Mouse (Mus musculus): ENCODE data around the gene Slc9a8. TPM values are rescaled to one million over a fixed set of nuclear protein-coding genes. Genes with fewer than 3 reads are reported as not detected.

The Slc9a8 gene
- polyA plus RNA-seq, 1 experiment from 2014 or later: 26.5 TPM

GRCm38 (mm10) chr2:167508569-167508968, 87.1 kb downstream of the Slc9a8 start:
- peaks cover 76% of the 10 kb centered on the region for H3K36me3 ChIP-seq (replicated peaks)
- H3K4me1 ChIP-seq: peaks cover 26% of the 10 kb centered on the region
- WGBS: 97% methylated on average over 4 of the region's 4 CpGs
- no peak overlapping the region for H3K27ac ChIP-seq
- no peaks in the 10 kb centered on the region for H3K9me3 ChIP-seq
- no peak for ATAC-seq (ENCODE audit: low FRiP score)
- H3K9ac ChIP-seq: no peak overlapping the region
- no peak overlapping the region for H3K4me2 ChIP-seq
- no peak overlapping the region for H3K4me3 ChIP-seq (replicated peaks)
- H3K27me3 ChIP-seq: no peaks in the 10 kb centered on the region

GRCm38 (mm10) chr2:167510485-167510884, 89.0 kb downstream of the Slc9a8 start:
- no peak overlapping the region for H3K4me3 ChIP-seq (replicated peaks)
- H3K9me3 ChIP-seq: no peaks in the 10 kb centered on the region
- no peaks in the 10 kb centered on the region for H3K27me3 ChIP-seq
- WGBS: 98% methylated on average over 3 of the region's 3 CpGs
- no peak for ATAC-seq (ENCODE audit: low FRiP score)
- peaks cover 91% of the 10 kb centered on the region for H3K36me3 ChIP-seq (replicated peaks)
- no peak overlapping the region for H3K4me2 ChIP-seq
- H3K9ac ChIP-seq: no peak overlapping the region
- H3K4me1 ChIP-seq: peaks cover 11% of the 10 kb centered on the region
- no peak overlapping the region for H3K27ac ChIP-seq

- ATAC-seq (ENCODE audit: low FRiP score): no peak
- no peak overlapping the region for H3K9ac ChIP-seq
- no peak overlapping the region for H3K4me3 ChIP-seq (replicated peaks)
- no peaks in the 10 kb centered on the region for H3K9me3 ChIP-seq
- H3K27me3 ChIP-seq: no peaks in the 10 kb centered on the region
- WGBS: 99% methylated on average over 9 of the region's 9 CpGs
- H3K27ac ChIP-seq: no peak overlapping the region
- H3K36me3 ChIP-seq (replicated peaks): peaks cover 97% of the 10 kb centered on the region
- H3K4me2 ChIP-seq: no peak overlapping the region
- H3K4me1 ChIP-seq: no peaks in the 10 kb centered on the region
Measured at GRCm38 (mm10) chr2:167512365-167512764, 90.9 kb downstream of the Slc9a8 start.

GRCm38 (mm10) chr2:167512970-167513369, 91.5 kb downstream of the Slc9a8 start:
- no peak for ATAC-seq (ENCODE audit: low FRiP score)
- Histone ChIP-seq H3K9ac (no peak overlapping the region), H3K27me3 (no peaks in the 10 kb centered on the region), H3K4me2 (no peak overlapping the region), H3K27ac (no peak overlapping the region), H3K4me3 (replicated peaks) (no peak overlapping the region), H3K9me3 (no peaks in the 10 kb centered on the region), H3K4me1 (no peaks in the 10 kb centered on the region), H3K36me3 (replicated peaks) (peaks cover 97% of the 10 kb centered on the region)
- 91% methylated on average over 5 of the region's 5 CpGs for WGBS

- Histone ChIP-seq H3K4me3 (replicated peaks) (no peak overlapping the region), H3K9me3 (no peaks in the 10 kb centered on the region), H3K4me1 (no peaks in the 10 kb centered on the region), H3K4me2 (no peak overlapping the region), H3K27me3 (no peaks in the 10 kb centered on the region), H3K9ac (no peak overlapping the region), H3K36me3 (replicated peaks) (peaks cover 91% of the 10 kb centered on the region), H3K27ac (no peak overlapping the region)
- WGBS: 95% methylated on average over 4 of the region's 4 CpGs
- no peak for ATAC-seq (ENCODE audit: low FRiP score)
Measured at GRCm38 (mm10) chr2:167514641-167515040, 93.1 kb downstream of the Slc9a8 start.

GRCm38 (mm10) chr2:167515688-167516087, 94.2 kb downstream of the Slc9a8 start:
- H3K4me1 ChIP-seq: no peaks in the 10 kb centered on the region

GRCm38 (mm10) chr2:167519606-167520252, 98.2 kb downstream of the Slc9a8 start:
- no peak overlapping the region for H3K4me3 ChIP-seq (replicated peaks)
- no peaks in the 10 kb centered on the region for H3K27me3 ChIP-seq
- WGBS: 75% methylated on average over 5 of the region's 5 CpGs
- no peak overlapping the region for H3K4me2 ChIP-seq
- H3K9ac ChIP-seq: no peak overlapping the region
- H3K27ac ChIP-seq: no peak overlapping the region
- no peaks in the 10 kb centered on the region for H3K4me1 ChIP-seq
- peaks cover 49% of the 10 kb centered on the region for H3K36me3 ChIP-seq (replicated peaks)
- no peak for ATAC-seq (ENCODE audit: low FRiP score)
- no peaks in the 10 kb centered on the region for H3K9me3 ChIP-seq

More at GRCm38 (mm10) chr2:167515688-167516087, 94.2 kb downstream of the Slc9a8 start:
- H3K27me3 ChIP-seq: no peaks in the 10 kb centered on the region
- 92% methylated on average over 5 of the region's 5 CpGs for WGBS
- H3K4me3 ChIP-seq (replicated peaks): no peak overlapping the region
- no peak for ATAC-seq (ENCODE audit: low FRiP score)
- no peak overlapping the region for H3K4me2 ChIP-seq
- H3K36me3 ChIP-seq (replicated peaks): peaks cover 89% of the 10 kb centered on the region
- no peaks in the 10 kb centered on the region for H3K9me3 ChIP-seq
- H3K9ac ChIP-seq: no peak overlapping the region
- H3K27ac ChIP-seq: no peak overlapping the region

Other genes with a start within 250 kb of the Slc9a8 start
- 1.3 and 1.8 TPM in 2 replicates for gene Kcnb1, start 231.6 kb upstream of the Slc9a8 start, polyA plus RNA-seq (2016; fragmentation: Nextera tagmentation; extraction: Ambion mirVana)
- gene Ptgis, start 181.1 kb upstream of the Slc9a8 start, polyA plus RNA-seq (2016; fragmentation: Nextera tagmentation; extraction: Ambion mirVana): 4.8 and 6.0 TPM in 2 replicates
- 7.6 and 13.4 TPM in 2 replicates for gene B4galt5, start 72.5 kb upstream of the Slc9a8 start, polyA plus RNA-seq (2016; fragmentation: Nextera tagmentation; extraction: Ambion mirVana)
- 126 and 129 TPM in 2 replicates for gene Rnf114, start 70.9 kb downstream of the Slc9a8 start, polyA plus RNA-seq (2016; fragmentation: Nextera tagmentation; extraction: Ambion mirVana)
- 19.6 and 23.0 TPM in 2 replicates for gene Spata2, start 71.2 kb downstream of the Slc9a8 start, polyA plus RNA-seq (2016; fragmentation: Nextera tagmentation; extraction: Ambion mirVana)
- 11.8 and 14.6 TPM in 2 replicates for gene Snai1, start 116.5 kb downstream of the Slc9a8 start, polyA plus RNA-seq (2016; fragmentation: Nextera tagmentation; extraction: Ambion mirVana)
- gene Ube2v1, start 210.4 kb downstream of the Slc9a8 start, polyA plus RNA-seq (2016; fragmentation: Nextera tagmentation; extraction: Ambion mirVana): 303 and 311 TPM in 2 replicates
- gene Gm20431, start 239.8 kb downstream of the Slc9a8 start, polyA plus RNA-seq (2016; fragmentation: Nextera tagmentation; extraction: Ambion mirVana): 7.5 and 10.2 TPM in 2 replicates

Measured in forebrain, embryonic 12.5 days (tissue).